Mouse (Mus musculus) lung, postnatal 0 days (tissue): ENCODE measurements around the gene 9530053A07Rik. TPM values are rescaled to one million over a fixed set of nuclear protein-coding genes. Genes with fewer than 3 reads are reported as not detected.
A peak's percentile ranks its signal among the peaks of the same experiment; 100 is the strongest.

Experiments
- ATAC-seq: fragments of 200-750 bp; cut with Nextera tagmentation; 2 replicates; pipeline ENCODE4 v1.8.0; 2017; ENCODE audit warnings: moderate library complexity
- DNase-seq: peaks from one replicate; pipeline ENCODE4 v3.0.0-alpha.2; 2016; ENCODE audit warnings: low spot score
- H3K27ac ChIP-seq: fragments of 300-500 bp; sonication (generic); 2 replicates; pipeline ENCODE4 v1.5.1; 2014; ENCODE audit warnings: antibody characterized with exemption, mild to moderate bottlenecking, low read length, mixed read lengths
- H3K27me3 ChIP-seq: fragments of 300-500 bp; sonication (generic); replicated peaks from 2 replicates; pipeline ENCODE4 v1.6.1; 2014; ENCODE audit warnings: low read length, mixed read lengths; ENCODE audit not compliant: insufficient read depth
- H3K36me3 ChIP-seq: fragments of 300-500 bp; sonication (generic); 2 replicates; pipeline ENCODE4 v1.6.1; 2014; ENCODE audit warnings: low read length, mixed read lengths; ENCODE audit not compliant: insufficient read depth
- H3K4me1 ChIP-seq: fragments of 300-500 bp; sonication (generic); 2 replicates; pipeline ENCODE4 v1.6.1; 2014; ENCODE audit warnings: antibody characterized with exemption, low read depth, low read length, mixed read lengths; ENCODE audit not compliant: insufficient read depth
- H3K4me2 ChIP-seq: fragments of 300-500 bp; sonication (generic); replicated peaks from 2 replicates; pipeline ENCODE4 v1.6.1; 2014; ENCODE audit warnings: low read depth, mild to moderate bottlenecking, low read length, moderate library complexity, mixed read lengths
- H3K4me3 ChIP-seq: fragments of 300-500 bp; sonication (generic); 2 replicates; pipeline ENCODE4 v1.5.1; 2014; ENCODE audit warnings: low read depth, low read length
- H3K9ac ChIP-seq: fragments of 300-500 bp; sonication (generic); replicated peaks from 2 replicates; pipeline ENCODE4 v1.6.1; 2014; ENCODE audit warnings: low read depth, mild to moderate bottlenecking
- H3K9me3 ChIP-seq: fragments of 300-500 bp; sonication (generic); 2 replicates; pipeline ENCODE4 v1.6.1; 2016; ENCODE audit warnings: low read length, mixed read lengths
- CTCF ChIP-seq: IDR thresholded peaks from 2 replicates; pipeline ENCODE4 v1.5.1; 2016; ENCODE audit warnings: antibody characterized with exemption, mild to moderate bottlenecking
- EP300 ChIP-seq: IDR thresholded peaks from 2 replicates; pipeline ENCODE4 v1.6.1; 2016; ENCODE audit warnings: antibody characterized with exemption, mild to moderate bottlenecking, control low read depth
- WGBS: fragments of 180-500 bp; shearing (Covaris S2); extraction: QIAGEN DNeasy Blood & Tissue Kit; methylation state at CpG from one replicate; pipeline ENCODE4 v1.1.7; 2014; 5-methylcytosine and 5-hydroxymethylcytosine counted together
- polyA plus RNA-seq: library from polyadenylated mRNA; unstranded; fragments of >200 nt; fragmentation: Nextera tagmentation; extraction: Ambion mirVana; gene quantifications from 2 replicates; pipeline ENCODE4 v1.2.1, GENCODE M21; 2015

The 9530053A07Rik gene
- polyA plus RNA-seq, 1 experiment from 2014 or later = 0.51 TPM

GRCm38 (mm10) chr7:28168320-28169115 is 39.3 kb downstream of the 9530053A07Rik start:
- 5% methylated on average over 9 of the region's 9 CpGs for WGBS
- Histone ChIP-seq H3K9ac (0 out of 2 replicates have a peak overlapping the region, but pooled peaks have one; percentile 23), H3K36me3 (no peaks in the 10 kb centered on the region), H3K4me1 (peaks cover 7% of the 10 kb centered on the region; the same call in 1 of the 2 replicates), H3K9me3 (no peaks in the 10 kb centered on the region), H3K27ac (peak overlapping the region; percentile 87), H3K4me2 (peak overlapping the region; percentile 97), H3K27me3 (no peaks in the 10 kb centered on the region), H3K4me3 (peak overlapping the region; percentile 74)
- DNase-seq (peak; percentile 88), ATAC-seq (peak; percentile 61)
- TF ChIP-seq CTCF = peak; percentile 90
- TF ChIP-seq EP300 = no peak

- peak; percentile 96 for DNase-seq
- WGBS = under 1% methylated on average over 76 of the region's 80 CpGs
- no peak for TF ChIP-seq CTCF
- TF ChIP-seq EP300 = no peak
- H3K36me3 ChIP-seq = no peaks in the 10 kb centered on the region
- H3K27ac ChIP-seq = peak within 1 kb of the TSS; percentile 87
- peak; percentile 96 for ATAC-seq
- peak within 1 kb of the TSS; percentile 97 for H3K4me2 ChIP-seq
- H3K4me3 ChIP-seq = peak within 1 kb of the TSS; percentile 74
- no peaks in the 10 kb centered on the region for H3K27me3 ChIP-seq
- H3K9ac ChIP-seq = peak within 1 kb of the TSS; percentile 63
- peaks cover 7% of the 10 kb centered on the region; the same call in 1 of the 2 replicates for H3K4me1 ChIP-seq
- H3K9me3 ChIP-seq = no peaks in the 10 kb centered on the region
Measured at GRCm38 (mm10) chr7:28169489-28170422, 40.5 kb downstream of the 9530053A07Rik start, which contains the start of gene Fbl. TSS of gene Fbl (plus strand) at chr7:28169710.

- WGBS = 80% methylated on average over 4 of the region's 4 CpGs
- Histone ChIP-seq H3K4me3 (no peak overlapping the region), H3K9me3 (no peaks in the 10 kb centered on the region), H3K27me3 (no peaks in the 10 kb centered on the region), H3K4me1 (peaks cover 4% of the 10 kb centered on the region; the same call in 1 of the 2 replicates), H3K4me2 (no peak overlapping the region), H3K9ac (no peak overlapping the region), H3K36me3 (peaks cover 10% of the 10 kb centered on the region; the same call in 1 of the 2 replicates), H3K27ac (no peak overlapping the region)
- DNase-seq = no peak
- ATAC-seq = no peak
- TF ChIP-seq EP300 (no peak), CTCF (no peak)
Measured at GRCm38 (mm10) chr7:28175358-28175757, 46.1 kb downstream of the 9530053A07Rik start.

GRCm38 (mm10) chr7:28179228-28179627 is 50.0 kb downstream of the 9530053A07Rik start, which contains the start of gene Dyrk1b:
TSS of gene Dyrk1b (plus strand) at chr7:28179469.
- Histone ChIP-seq H3K9me3 (no peaks in the 10 kb centered on the region), H3K4me2 (peak within 1 kb of the TSS; percentile 99), H3K27me3 (no peaks in the 10 kb centered on the region), H3K27ac (peak within 1 kb of the TSS; percentile 88), H3K9ac (peak within 1 kb of the TSS; percentile 84), H3K4me3 (peak within 1 kb of the TSS; percentile 100), H3K36me3 (peaks cover 30% of the 10 kb centered on the region), H3K4me1 (no peaks in the 10 kb centered on the region)
- ATAC-seq = peak; percentile 92
- under 1% methylated on average over 25 of the region's 25 CpGs for WGBS
- peak; percentile 100 for DNase-seq
- no peak for TF ChIP-seq CTCF
- TF ChIP-seq EP300 = no peak

GRCm38 (mm10) chr7:28179741-28180377 is 50.6 kb downstream of the 9530053A07Rik start:
- no peaks in the 10 kb centered on the region for H3K9me3 ChIP-seq
- DNase-seq (peak; percentile 99), ATAC-seq (peak; percentile 96)
- peak overlapping the region; percentile 100 for H3K4me3 ChIP-seq
- H3K27me3 ChIP-seq = no peaks in the 10 kb centered on the region
- H3K4me1 ChIP-seq = no peaks in the 10 kb centered on the region
- H3K4me2 ChIP-seq = peak overlapping the region; percentile 99
- under 1% methylated on average over 36 of the region's 56 CpGs for WGBS
- TF ChIP-seq EP300 = no peak
- no peak for TF ChIP-seq CTCF
- H3K9ac ChIP-seq = peak overlapping the region; percentile 84
- H3K36me3 ChIP-seq = peaks cover 34% of the 10 kb centered on the region
- peak overlapping the region; percentile 88 for H3K27ac ChIP-seq
